Mouse (Mus musculus): ENCODE results near the gene Zswim4.
"Not testable (repeated sequence)": the region's sequence is repeated elsewhere in the genome, so short reads cannot be mapped to it uniquely, and the experiment has no call there.

Gene Zswim4

DNA sequence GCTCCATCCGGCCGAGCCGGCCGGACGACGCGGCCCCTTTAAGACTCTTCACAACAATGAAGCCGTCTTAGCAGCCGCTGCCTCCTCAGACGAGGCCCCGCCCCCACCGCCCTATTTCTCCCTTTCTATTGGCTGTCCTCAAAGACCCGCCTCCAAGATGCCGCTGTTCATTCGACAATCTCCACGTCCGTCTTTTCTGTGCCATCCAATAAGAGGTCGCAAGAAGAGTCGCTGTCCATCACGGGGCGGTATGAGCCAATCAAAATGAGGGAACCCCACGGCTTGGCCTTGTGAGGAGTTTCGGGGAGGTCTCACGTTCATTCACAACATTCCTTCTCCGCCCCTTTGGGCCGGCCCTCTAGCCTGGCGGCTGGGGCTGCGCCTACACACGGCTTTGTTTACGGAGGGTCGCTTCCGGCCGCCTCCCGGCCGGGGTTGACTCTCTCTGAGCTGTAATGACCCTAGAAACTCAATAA, at the start of gene Zswim4:
Gene Zswim4, minus strand, starts transcription at position 58 of the 476 bp plus-strand sequence.
- H3K4me1 ChIP-seq (replicated peaks; ENCODE audit: low read depth, low read length): peaks cover 58% of the 10 kb centered on the region
- TF ChIP-seq CTCF (conservative IDR thresholded peaks at IDR 0.05; ENCODE audit: low read length) (no peak), NANOG (IDR thresholded peaks at IDR 0.05; ENCODE audit: borderline replicate concordance, low read length) (no peak), POU5F1 (IDR thresholded peaks at IDR 0.05; ENCODE audit: borderline replicate concordance, low read length) (no peak)
- no peaks in the 10 kb centered on the region for H3K9me3 ChIP-seq (ENCODE audit: low read length)
- H3K36me3 ChIP-seq (ENCODE audit: insufficient read depth, low read length): peaks cover 36% of the 10 kb centered on the region
- no peaks in the 10 kb centered on the region for H3K27me3 ChIP-seq (ENCODE audit: insufficient read depth, low read length)
- H3K4me3 ChIP-seq (replicated peaks; ENCODE audit: low read length): peak within 1 kb of the TSS; percentile 88

DNA sequence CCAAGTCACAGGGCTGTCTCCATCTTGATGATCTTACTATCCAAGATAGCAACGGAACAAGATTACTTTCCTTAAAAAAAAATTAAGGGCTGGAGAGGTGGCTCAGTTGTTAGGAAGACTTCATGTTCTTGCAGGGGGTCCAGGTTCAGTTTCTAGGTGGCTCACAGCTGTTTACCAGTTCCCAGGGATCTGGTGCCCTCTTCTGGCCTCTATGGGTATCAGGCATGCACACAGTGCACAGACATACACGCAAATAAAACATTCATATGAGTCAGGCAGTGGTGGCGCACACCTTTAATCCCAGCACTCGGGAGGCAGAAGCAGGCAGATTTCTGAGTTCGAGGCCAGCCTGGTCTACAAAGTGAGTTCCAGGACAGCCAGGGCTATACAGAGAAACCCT, 48.8 kb upstream of the Zswim4 start:
- not testable (repeated sequence) for H3K4me3 ChIP-seq (replicated peaks; ENCODE audit: low read length); H3K27me3 ChIP-seq (ENCODE audit: insufficient read depth, low read length); H3K9me3 ChIP-seq (ENCODE audit: low read length); H3K36me3 ChIP-seq (ENCODE audit: insufficient read depth, low read length)
- peaks cover 29% of the 10 kb centered on the region for H3K4me1 ChIP-seq (replicated peaks; ENCODE audit: low read depth, low read length)
- peak; percentile 24 for TF ChIP-seq CTCF (conservative IDR thresholded peaks at IDR 0.05; ENCODE audit: low read length)

DNA sequence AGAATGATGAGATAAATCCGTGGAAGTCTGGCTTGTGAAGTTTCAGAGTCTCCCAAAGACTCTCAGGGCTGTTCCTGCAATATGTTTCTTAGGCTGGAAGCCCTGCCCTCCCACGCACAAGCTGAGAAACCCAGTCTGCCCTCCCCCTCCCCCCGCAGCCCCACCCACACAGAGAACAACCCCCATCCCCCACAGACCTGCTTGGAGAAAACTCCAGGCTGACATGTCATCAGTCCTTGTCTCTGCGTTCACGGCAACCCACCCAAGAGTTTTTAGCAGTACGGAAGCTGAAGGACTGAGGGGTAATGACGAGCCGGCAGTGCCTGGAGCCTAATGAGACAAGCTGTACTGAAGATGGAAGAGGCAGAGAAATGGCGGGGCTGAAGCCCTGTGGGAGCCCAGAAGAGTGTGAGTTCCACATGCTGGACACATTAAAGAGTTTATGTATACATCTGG, 47.8 kb upstream of the Zswim4 start:
- no peak for TF ChIP-seq CTCF (conservative IDR thresholded peaks at IDR 0.05; ENCODE audit: low read length)
- TF ChIP-seq POU5F1 (IDR thresholded peaks at IDR 0.05; ENCODE audit: borderline replicate concordance, low read length): no peak
- no peak for TF ChIP-seq NANOG (IDR thresholded peaks at IDR 0.05; ENCODE audit: borderline replicate concordance, low read length)
- peak overlapping the region; percentile 29; the same call in 1 of the 2 replicates for H3K4me3 ChIP-seq (replicated peaks; ENCODE audit: low read length)
- no peaks in the 10 kb centered on the region for H3K36me3 ChIP-seq (ENCODE audit: insufficient read depth, low read length)
- H3K27me3 ChIP-seq (ENCODE audit: insufficient read depth, low read length): no peaks in the 10 kb centered on the region
- H3K4me1 ChIP-seq (replicated peaks; ENCODE audit: low read depth, low read length): peaks cover 29% of the 10 kb centered on the region
- no peaks in the 10 kb centered on the region for H3K9me3 ChIP-seq (ENCODE audit: low read length)

GRCm38 (mm10) chr8:84280777-84281176, 43.9 kb upstream of the Zswim4 start:
- H3K36me3 ChIP-seq (ENCODE audit: insufficient read depth, low read length): no peaks in the 10 kb centered on the region
- H3K27me3 ChIP-seq (ENCODE audit: insufficient read depth, low read length): no peaks in the 10 kb centered on the region
- H3K9me3 ChIP-seq (ENCODE audit: low read length): no peaks in the 10 kb centered on the region
- no peak overlapping the region for H3K4me3 ChIP-seq (replicated peaks; ENCODE audit: low read length)
- H3K4me1 ChIP-seq (replicated peaks; ENCODE audit: low read depth, low read length): peaks cover 36% of the 10 kb centered on the region
- TF ChIP-seq POU5F1 (IDR thresholded peaks at IDR 0.05; ENCODE audit: borderline replicate concordance, low read length): no peak
- TF ChIP-seq NANOG (IDR thresholded peaks at IDR 0.05; ENCODE audit: borderline replicate concordance, low read length): no peak
- no peak for TF ChIP-seq CTCF (conservative IDR thresholded peaks at IDR 0.05; ENCODE audit: low read length)

- Histone ChIP-seq H3K4me3 (replicated peaks; ENCODE audit: low read length) (no peak overlapping the region), H3K4me1 (replicated peaks; ENCODE audit: low read depth, low read length) (peaks cover 13% of the 10 kb centered on the region), H3K27me3 (ENCODE audit: insufficient read depth, low read length) (no peaks in the 10 kb centered on the region), H3K9me3 (ENCODE audit: low read length) (no peaks in the 10 kb centered on the region), H3K36me3 (ENCODE audit: insufficient read depth, low read length) (no peaks in the 10 kb centered on the region)
- TF ChIP-seq NANOG (IDR thresholded peaks at IDR 0.05; ENCODE audit: borderline replicate concordance, low read length) (no peak), CTCF (conservative IDR thresholded peaks at IDR 0.05; ENCODE audit: low read length) (no peak), POU5F1 (IDR thresholded peaks at IDR 0.05; ENCODE audit: borderline replicate concordance, low read length) (no peak)
Measured at GRCm38 (mm10) chr8:84276447-84276846, 39.6 kb upstream of the Zswim4 start.

- H3K27me3 ChIP-seq (ENCODE audit: insufficient read depth, low read length): no peaks in the 10 kb centered on the region
- no peak for TF ChIP-seq POU5F1 (IDR thresholded peaks at IDR 0.05; ENCODE audit: borderline replicate concordance, low read length)
- TF ChIP-seq NANOG (IDR thresholded peaks at IDR 0.05; ENCODE audit: borderline replicate concordance, low read length): no peak
- TF ChIP-seq CTCF (conservative IDR thresholded peaks at IDR 0.05; ENCODE audit: low read length): no peak
- no peak overlapping the region for H3K4me3 ChIP-seq (replicated peaks; ENCODE audit: low read length)
- no peaks in the 10 kb centered on the region for H3K9me3 ChIP-seq (ENCODE audit: low read length)
- H3K36me3 ChIP-seq (ENCODE audit: insufficient read depth, low read length): peaks cover 3% of the 10 kb centered on the region; the same call in 1 of the 2 replicates
- H3K4me1 ChIP-seq (replicated peaks; ENCODE audit: low read depth, low read length): peaks cover 30% of the 10 kb centered on the region
Measured at GRCm38 (mm10) chr8:84273968-84274367, 37.1 kb upstream of the Zswim4 start.

- H3K9me3 ChIP-seq (ENCODE audit: low read length): no peaks in the 10 kb centered on the region
- no peak for TF ChIP-seq POU5F1 (IDR thresholded peaks at IDR 0.05; ENCODE audit: borderline replicate concordance, low read length)
- TF ChIP-seq CTCF (conservative IDR thresholded peaks at IDR 0.05; ENCODE audit: low read length): no peak
- TF ChIP-seq NANOG (IDR thresholded peaks at IDR 0.05; ENCODE audit: borderline replicate concordance, low read length): no peak
- no peak overlapping the region for H3K4me3 ChIP-seq (replicated peaks; ENCODE audit: low read length)
- peaks cover 32% of the 10 kb centered on the region for H3K4me1 ChIP-seq (replicated peaks; ENCODE audit: low read depth, low read length)
- no peaks in the 10 kb centered on the region for H3K27me3 ChIP-seq (ENCODE audit: insufficient read depth, low read length)
- H3K36me3 ChIP-seq (ENCODE audit: insufficient read depth, low read length): peaks cover 14% of the 10 kb centered on the region
Measured at GRCm38 (mm10) chr8:84272302-84272701, 35.4 kb upstream of the Zswim4 start.

DNA sequence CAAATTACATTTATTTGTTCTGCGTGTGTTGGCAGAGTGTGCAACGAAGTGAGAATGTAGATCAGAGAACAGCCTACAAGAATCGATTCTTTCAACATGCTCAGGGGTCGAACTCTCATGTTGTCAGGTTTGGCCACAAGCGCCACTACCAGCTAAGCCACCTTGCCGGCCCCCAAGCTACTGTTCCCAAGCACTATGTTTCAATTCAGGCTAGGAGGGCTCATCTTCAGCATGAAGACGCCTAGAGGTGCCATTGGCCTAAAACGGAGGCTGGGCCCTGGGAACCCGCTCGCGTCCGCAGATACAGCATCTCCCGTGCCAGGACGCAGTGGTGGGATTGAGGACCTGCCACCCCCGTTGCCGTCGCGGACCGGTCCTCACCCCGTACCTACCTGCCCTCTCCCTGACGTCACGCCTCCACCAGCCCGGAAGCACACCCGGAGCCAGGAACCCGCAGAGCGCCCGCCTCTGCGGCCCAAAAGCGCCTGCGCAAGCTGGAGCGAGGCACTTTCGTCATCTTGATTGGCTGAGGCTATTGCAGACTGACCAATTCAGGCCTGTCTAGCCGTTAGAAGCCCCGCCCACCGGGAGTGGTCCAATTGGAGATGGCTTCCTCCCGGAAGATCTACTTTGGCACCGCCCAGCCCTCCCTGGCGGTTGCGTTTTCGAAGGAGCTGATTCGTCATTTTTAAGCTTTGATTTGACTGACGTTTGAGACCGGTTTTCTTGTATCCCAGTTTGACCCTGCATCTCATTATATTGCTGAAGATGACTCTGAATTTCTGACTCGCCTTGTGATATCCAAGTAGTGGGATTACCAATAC, 33.3 kb upstream of the Zswim4 start, which contains the start of gene Ccdc130:
Gene Ccdc130, minus strand, starts transcription at position 431 of the 824 bp plus-strand sequence.
- H3K9me3 ChIP-seq (ENCODE audit: low read length): no peaks in the 10 kb centered on the region
- H3K4me3 ChIP-seq (replicated peaks; ENCODE audit: low read length): peak within 1 kb of the TSS; percentile 95
- H3K4me1 ChIP-seq (replicated peaks; ENCODE audit: low read depth, low read length): peaks cover 24% of the 10 kb centered on the region
- TF ChIP-seq NANOG (IDR thresholded peaks at IDR 0.05; ENCODE audit: borderline replicate concordance, low read length): no peak
- TF ChIP-seq CTCF (conservative IDR thresholded peaks at IDR 0.05; ENCODE audit: low read length): no peak
- no peak for TF ChIP-seq POU5F1 (IDR thresholded peaks at IDR 0.05; ENCODE audit: borderline replicate concordance, low read length)
- no peaks in the 10 kb centered on the region for H3K27me3 ChIP-seq (ENCODE audit: insufficient read depth, low read length)
- peaks cover 34% of the 10 kb centered on the region for H3K36me3 ChIP-seq (ENCODE audit: insufficient read depth, low read length)
